Mouse (Mus musculus): ENCODE measurements around the gene Gpr135. TPM values are rescaled to one million over a fixed set of nuclear protein-coding genes. Genes with fewer than 3 reads are reported as not detected.
A peak's percentile ranks its signal among the peaks of the same experiment; 100 is the strongest.

Gene Gpr135
- polyA plus RNA-seq (2015; fragmentation: Nextera tagmentation; extraction: Ambion mirVana): 6.9 and 7.8 TPM in 2 replicates

DNA sequence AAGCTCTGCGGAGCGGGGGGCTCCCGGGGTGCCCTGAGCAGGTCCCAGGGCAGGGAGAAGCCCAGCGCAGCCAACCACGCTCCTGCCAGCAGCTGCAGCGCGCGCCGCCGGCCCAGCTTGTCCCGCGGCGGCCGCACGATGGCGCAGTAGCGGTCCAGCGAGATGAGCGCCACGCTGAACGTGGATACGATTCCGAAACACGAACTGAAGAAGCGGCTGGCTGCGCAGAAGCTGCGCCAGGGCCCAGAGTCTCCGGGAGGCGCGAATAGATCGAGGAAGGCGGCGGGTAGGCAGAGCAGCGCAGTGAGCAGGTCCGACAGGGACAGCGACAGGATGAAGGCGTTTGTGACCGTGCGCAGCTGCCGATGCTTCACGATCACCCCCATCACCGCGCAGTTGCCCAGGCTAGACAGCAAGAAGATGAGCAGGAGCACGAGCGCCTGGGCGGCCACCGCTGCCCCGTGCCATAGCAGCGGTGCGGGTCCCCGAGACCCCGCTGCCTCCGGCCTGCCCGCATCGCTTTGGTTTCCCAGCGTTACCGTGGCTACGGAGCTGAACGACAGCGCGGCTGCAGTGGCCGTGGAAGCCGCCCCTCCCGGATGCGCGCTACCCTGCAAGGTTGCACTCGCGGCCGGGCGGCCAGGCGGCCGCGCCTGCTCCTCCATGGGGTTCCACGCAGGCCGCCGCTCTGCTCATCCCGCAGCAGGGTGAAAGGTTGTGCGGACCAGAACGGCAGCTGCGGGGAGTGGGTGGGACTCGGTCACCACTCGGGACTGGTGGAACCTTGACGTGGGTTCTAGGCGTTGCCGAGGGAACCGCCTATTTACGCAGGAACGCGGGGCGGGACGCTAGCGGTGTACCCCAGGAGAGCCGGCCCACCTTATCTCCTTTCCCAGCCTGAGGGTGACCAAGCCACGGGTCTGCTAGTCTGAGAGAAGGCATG is at the start of gene Gpr135:
Gpr135 (minus strand) TSS at position 799 of the 943 bp plus-strand sequence.
- peak; percentile 94 for ATAC-seq
- Histone ChIP-seq H3K27ac (ENCODE audit: low read depth, low read length) (peak within 1 kb of the TSS; percentile 87), H3K4me2 (ENCODE audit: low read length) (peak within 1 kb of the TSS; percentile 91), H3K36me3 (ENCODE audit: control insufficient read depth, insufficient read depth, low read length) (no peaks in the 10 kb centered on the region), H3K9me3 (ENCODE audit: control insufficient read depth, low read length) (no peaks in the 10 kb centered on the region), H3K9ac (ENCODE audit: low read depth, low read length) (peak within 1 kb of the TSS; percentile 80), H3K4me1 (ENCODE audit: control insufficient read depth, insufficient read depth, low read depth, low read length) (no peaks in the 10 kb centered on the region), H3K27me3 (replicated peaks; ENCODE audit: control insufficient read depth, insufficient read depth, low read length) (no peaks in the 10 kb centered on the region), H3K4me3 (ENCODE audit: low read length) (peak within 1 kb of the TSS; percentile 68)
- under 1% methylated on average over 94 of the region's 94 CpGs for WGBS

DNA sequence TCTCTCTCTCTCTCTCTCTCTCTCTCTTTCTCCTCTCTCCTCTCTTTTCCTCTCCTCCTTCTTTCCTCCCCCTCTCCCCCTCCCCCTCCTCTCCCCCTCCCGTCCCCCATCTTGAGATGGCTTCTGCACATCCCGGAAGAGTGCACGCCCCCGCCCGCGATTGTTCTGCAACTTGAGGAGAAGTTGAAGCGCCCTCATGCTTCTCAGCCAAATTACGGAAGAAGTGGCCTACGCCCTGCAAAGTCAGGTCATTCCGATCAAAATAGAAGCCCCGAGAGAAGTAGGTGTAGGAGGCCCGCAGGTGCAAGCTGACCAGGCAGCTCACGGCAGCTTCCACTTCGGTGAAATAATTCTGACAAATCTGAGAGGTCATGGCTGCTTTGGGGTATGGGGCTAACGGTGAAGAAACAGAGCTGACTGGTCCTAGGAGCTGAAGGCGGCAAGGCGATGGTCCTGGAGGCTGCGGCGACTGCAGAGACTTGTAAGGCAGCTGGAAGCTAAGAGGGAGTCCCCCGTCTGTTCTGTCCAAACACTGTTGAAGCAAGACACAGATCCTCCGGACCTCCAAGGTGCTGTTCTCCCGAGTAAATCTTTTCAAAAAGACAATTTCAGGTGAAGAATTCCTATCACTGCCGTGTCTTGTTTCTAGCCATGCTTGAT is 44.9 kb upstream of the Gpr135 start:
- H3K36me3 ChIP-seq (ENCODE audit: control insufficient read depth, insufficient read depth, low read length): no peaks in the 10 kb centered on the region
- H3K9me3 ChIP-seq (ENCODE audit: control insufficient read depth, low read length): no peaks in the 10 kb centered on the region; the same call in 1 of the 2 replicates
- H3K4me3 ChIP-seq (ENCODE audit: low read length): no peak overlapping the region
- no peaks in the 10 kb centered on the region for H3K27me3 ChIP-seq (replicated peaks; ENCODE audit: control insufficient read depth, insufficient read depth, low read length)
- no peak overlapping the region for H3K9ac ChIP-seq (ENCODE audit: low read depth, low read length)
- H3K27ac ChIP-seq (ENCODE audit: low read depth, low read length): no peak overlapping the region
- ATAC-seq: no peak
- H3K4me2 ChIP-seq (ENCODE audit: low read length): no peak overlapping the region
- H3K4me1 ChIP-seq (ENCODE audit: control insufficient read depth, insufficient read depth, low read depth, low read length): no peaks in the 10 kb centered on the region
- WGBS: 78% methylated on average over 23 of the region's 23 CpGs

DNA sequence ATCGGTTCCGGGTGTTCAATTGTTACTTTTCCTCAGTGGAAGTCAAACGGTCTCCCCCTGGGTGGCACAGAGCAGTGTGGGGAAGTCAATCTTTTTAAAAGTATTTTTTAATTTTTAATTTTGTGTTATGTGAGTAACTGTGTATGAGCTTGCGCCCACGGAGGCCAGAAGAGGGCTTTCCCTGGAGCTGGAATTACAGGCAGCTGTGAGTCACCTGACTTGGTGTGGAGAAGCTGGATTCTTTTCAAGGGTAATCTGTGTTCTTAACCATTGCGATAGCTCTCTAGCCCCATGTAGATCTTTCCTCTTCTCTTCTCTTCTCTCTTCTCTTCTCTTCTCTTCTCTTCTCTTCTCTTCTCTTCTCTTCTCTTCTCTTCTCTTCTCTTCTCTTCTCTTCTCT is 44.2 kb upstream of the Gpr135 start:
- no peak for ATAC-seq
- Histone ChIP-seq H3K4me2 (ENCODE audit: low read length) (no peak overlapping the region), H3K9ac (ENCODE audit: low read depth, low read length) (no peak overlapping the region), H3K27me3 (replicated peaks; ENCODE audit: control insufficient read depth, insufficient read depth, low read length) (no peaks in the 10 kb centered on the region), H3K27ac (ENCODE audit: low read depth, low read length) (no peak overlapping the region), H3K4me1 (ENCODE audit: control insufficient read depth, insufficient read depth, low read depth, low read length) (no peaks in the 10 kb centered on the region), H3K4me3 (ENCODE audit: low read length) (no peak overlapping the region), H3K9me3 (ENCODE audit: control insufficient read depth, low read length) (no peaks in the 10 kb centered on the region), H3K36me3 (ENCODE audit: control insufficient read depth, insufficient read depth, low read length) (no peaks in the 10 kb centered on the region)
- WGBS: 83% methylated on average over 6 of the region's 6 CpGs

DNA sequence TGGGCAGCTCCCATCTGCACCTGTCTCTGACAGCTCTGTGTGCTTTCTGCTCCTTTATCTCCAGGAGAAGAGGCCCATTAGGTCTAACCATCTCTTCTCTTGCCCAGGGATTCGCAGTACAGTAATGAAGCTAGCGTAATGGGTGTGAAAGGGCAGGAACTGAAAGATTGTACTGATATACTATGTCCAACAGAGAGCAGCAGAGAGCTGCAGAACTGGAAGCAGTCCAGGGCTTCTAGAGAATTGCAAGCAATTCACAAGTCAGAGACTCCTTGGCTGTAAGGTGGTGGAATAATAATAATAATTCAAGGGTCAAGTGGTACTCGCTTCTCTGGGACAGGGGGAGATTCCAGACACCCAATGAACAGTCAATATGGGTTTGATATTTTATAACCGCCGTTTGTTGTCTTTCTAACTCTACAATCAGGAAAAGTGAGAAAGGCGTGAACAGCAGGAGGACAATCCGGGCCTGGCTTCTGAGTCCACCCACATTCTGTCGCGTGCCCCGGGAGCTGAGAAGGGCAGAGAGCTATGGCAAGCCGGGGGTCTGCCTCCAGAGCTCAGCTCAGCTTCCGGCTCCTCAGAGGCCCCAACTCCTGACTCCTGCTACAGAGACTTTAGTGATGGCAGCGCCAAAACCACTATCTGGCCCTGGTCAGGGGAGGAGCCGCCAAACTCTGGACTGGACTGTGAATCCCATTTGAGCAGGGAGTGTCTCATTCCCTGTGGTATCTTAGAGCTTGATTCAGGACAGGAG is 33.8 kb upstream of the Gpr135 start:
- H3K9me3 ChIP-seq (ENCODE audit: control insufficient read depth, low read length): no peaks in the 10 kb centered on the region
- no peaks in the 10 kb centered on the region for H3K4me1 ChIP-seq (ENCODE audit: control insufficient read depth, insufficient read depth, low read depth, low read length)
- H3K9ac ChIP-seq (ENCODE audit: low read depth, low read length): no peak overlapping the region
- 0 out of 2 replicates have a peak, but pooled peaks cover 5% of the 10 kb centered on the region for H3K36me3 ChIP-seq (ENCODE audit: control insufficient read depth, insufficient read depth, low read length)
- no peaks in the 10 kb centered on the region for H3K27me3 ChIP-seq (replicated peaks; ENCODE audit: control insufficient read depth, insufficient read depth, low read length)
- WGBS: 30% methylated on average over 14 of the region's 14 CpGs
- 0 out of 2 replicates have a peak overlapping the region, but pooled peaks have one; percentile 5 for H3K4me2 ChIP-seq (ENCODE audit: low read length)
- ATAC-seq: peak; percentile 84
- no peak overlapping the region for H3K27ac ChIP-seq (ENCODE audit: low read depth, low read length)
- H3K4me3 ChIP-seq (ENCODE audit: low read length): no peak overlapping the region

DNA sequence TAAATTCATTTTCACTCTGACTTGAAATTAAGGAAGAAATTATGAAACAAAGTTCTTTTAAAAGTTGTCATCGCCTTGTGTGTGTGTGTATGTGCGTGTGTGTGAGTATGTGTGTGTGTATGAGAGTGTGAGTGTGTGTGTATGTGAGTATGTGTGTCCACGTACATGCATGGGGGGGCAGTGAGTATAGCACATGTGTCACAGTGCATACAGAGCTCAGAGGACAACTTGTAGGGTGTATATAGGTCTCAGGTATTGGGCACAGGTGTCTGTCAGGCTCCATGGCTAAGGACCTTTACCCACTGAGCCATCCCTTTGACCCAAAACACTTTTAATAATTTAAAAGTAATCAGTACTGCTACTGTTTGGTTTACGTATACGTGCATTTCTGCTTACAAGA is 33.1 kb upstream of the Gpr135 start:
- Histone ChIP-seq H3K27me3 (replicated peaks; ENCODE audit: control insufficient read depth, insufficient read depth, low read length) (no peaks in the 10 kb centered on the region), H3K36me3 (ENCODE audit: control insufficient read depth, insufficient read depth, low read length) (0 out of 2 replicates have a peak, but pooled peaks cover 5% of the 10 kb centered on the region), H3K4me3 (ENCODE audit: low read length) (no peak overlapping the region), H3K9me3 (ENCODE audit: control insufficient read depth, low read length) (no peaks in the 10 kb centered on the region), H3K4me1 (ENCODE audit: control insufficient read depth, insufficient read depth, low read depth, low read length) (no peaks in the 10 kb centered on the region), H3K9ac (ENCODE audit: low read depth, low read length) (no peak overlapping the region), H3K4me2 (ENCODE audit: low read length) (no peak overlapping the region), H3K27ac (ENCODE audit: low read depth, low read length) (no peak overlapping the region)
- 84% methylated on average over 5 of the region's 5 CpGs for WGBS
- ATAC-seq: peak; percentile 50; the same call in 1 of the 2 replicates

DNA sequence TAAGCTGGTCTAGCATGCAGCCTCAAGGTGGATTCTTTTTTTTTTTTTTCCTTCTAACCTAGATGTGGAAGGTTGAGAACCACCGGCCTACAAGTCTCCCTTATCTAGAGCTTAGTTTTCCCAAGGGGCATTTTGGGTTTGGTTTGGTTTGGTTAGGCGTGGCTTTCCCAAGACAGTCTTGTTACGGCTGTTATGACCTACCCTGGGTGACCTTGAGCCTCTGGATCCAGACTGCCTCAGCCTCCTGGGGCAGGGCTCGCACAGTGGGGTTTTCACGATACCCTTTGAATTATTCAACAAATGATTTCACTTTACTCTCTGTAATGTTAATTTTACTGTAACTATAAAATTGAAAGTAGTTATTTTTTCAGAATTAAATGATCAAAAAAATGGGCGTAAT is 31.9 kb upstream of the Gpr135 start:
- no peak overlapping the region for H3K4me3 ChIP-seq (ENCODE audit: low read length)
- H3K4me2 ChIP-seq (ENCODE audit: low read length): no peak overlapping the region
- no peaks in the 10 kb centered on the region for H3K27me3 ChIP-seq (replicated peaks; ENCODE audit: control insufficient read depth, insufficient read depth, low read length)
- H3K4me1 ChIP-seq (ENCODE audit: control insufficient read depth, insufficient read depth, low read depth, low read length): no peaks in the 10 kb centered on the region
- WGBS: 86% methylated on average over 6 of the region's 6 CpGs
- H3K36me3 ChIP-seq (ENCODE audit: control insufficient read depth, insufficient read depth, low read length): peaks cover 7% of the 10 kb centered on the region; the same call in 1 of the 2 replicates
- H3K9me3 ChIP-seq (ENCODE audit: control insufficient read depth, low read length): no peaks in the 10 kb centered on the region
- H3K9ac ChIP-seq (ENCODE audit: low read depth, low read length): no peak overlapping the region
- no peak overlapping the region for H3K27ac ChIP-seq (ENCODE audit: low read depth, low read length)
- no peak for ATAC-seq

DNA sequence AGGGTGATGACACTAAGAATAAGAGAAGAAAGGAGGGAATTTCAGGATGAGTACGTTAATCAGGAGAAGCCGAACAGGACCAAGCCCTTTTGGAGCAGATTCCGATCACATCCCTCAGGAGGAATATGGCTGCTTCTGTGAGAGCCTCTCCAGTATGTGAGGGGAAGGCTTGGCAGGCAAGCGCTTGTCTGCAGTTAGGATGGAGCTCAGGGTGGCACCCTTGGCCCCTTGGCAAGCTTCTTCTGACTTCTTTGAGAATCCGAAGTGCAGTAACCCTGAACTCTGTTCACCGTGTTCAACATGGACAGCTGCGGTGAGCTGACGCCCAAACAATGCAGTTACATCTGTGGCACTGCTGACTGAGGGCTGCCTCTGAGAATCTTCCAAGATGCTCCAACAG is 26.0 kb upstream of the Gpr135 start:
- H3K27me3 ChIP-seq (replicated peaks; ENCODE audit: control insufficient read depth, insufficient read depth, low read length): no peaks in the 10 kb centered on the region
- 95% methylated on average over 8 of the region's 8 CpGs for WGBS
- H3K4me2 ChIP-seq (ENCODE audit: low read length): no peak overlapping the region
- no peak overlapping the region for H3K9ac ChIP-seq (ENCODE audit: low read depth, low read length)
- peaks cover 33% of the 10 kb centered on the region for H3K36me3 ChIP-seq (ENCODE audit: control insufficient read depth, insufficient read depth, low read length)
- H3K27ac ChIP-seq (ENCODE audit: low read depth, low read length): no peak overlapping the region
- no peak for ATAC-seq
- H3K9me3 ChIP-seq (ENCODE audit: control insufficient read depth, low read length): no peaks in the 10 kb centered on the region
- H3K4me1 ChIP-seq (ENCODE audit: control insufficient read depth, insufficient read depth, low read depth, low read length): no peaks in the 10 kb centered on the region
- no peak overlapping the region for H3K4me3 ChIP-seq (ENCODE audit: low read length)

DNA sequence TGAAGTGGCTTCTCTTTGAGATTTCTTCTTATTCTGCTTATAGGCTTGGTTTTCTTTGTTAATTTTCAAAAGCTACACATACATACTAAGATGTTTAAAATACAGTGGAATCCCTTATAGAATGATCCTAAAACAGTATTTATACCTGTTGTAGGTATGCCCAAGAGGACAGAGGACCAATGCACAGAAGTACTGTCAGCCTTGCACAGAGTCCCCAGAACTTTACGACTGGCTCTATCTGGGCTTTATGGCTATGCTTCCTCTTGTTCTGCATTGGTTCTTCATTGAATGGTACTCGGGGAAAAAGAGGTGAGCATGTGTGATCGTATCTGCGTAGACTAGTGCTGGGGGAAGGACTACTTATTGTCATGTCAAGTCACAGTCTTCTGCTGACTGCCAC is 18.9 kb upstream of the Gpr135 start:
- no peaks in the 10 kb centered on the region for H3K9me3 ChIP-seq (ENCODE audit: control insufficient read depth, low read length)
- H3K9ac ChIP-seq (ENCODE audit: low read depth, low read length): no peak overlapping the region
- peaks cover 14% of the 10 kb centered on the region for H3K4me1 ChIP-seq (ENCODE audit: control insufficient read depth, insufficient read depth, low read depth, low read length)
- peaks cover 10% of the 10 kb centered on the region for H3K36me3 ChIP-seq (ENCODE audit: control insufficient read depth, insufficient read depth, low read length)
- no peaks in the 10 kb centered on the region for H3K27me3 ChIP-seq (replicated peaks; ENCODE audit: control insufficient read depth, insufficient read depth, low read length)
- 92% methylated on average over 4 of the region's 4 CpGs for whole genome bisulfite sequencing
- H3K27ac ChIP-seq (ENCODE audit: low read depth, low read length): no peak overlapping the region
- no peak overlapping the region for H3K4me2 ChIP-seq (ENCODE audit: low read length)
- H3K4me3 ChIP-seq (ENCODE audit: low read length): no peak overlapping the region
- no peak for ATAC-seq
